Mouse (Mus musculus) bone marrow macrophage, adult 2 months (primary cell): ENCODE results near the gene Opn1mw. TPM values are rescaled to one million over a fixed set of nuclear protein-coding genes. Genes with fewer than 3 reads are reported as not detected.
"Not testable (repeated sequence)": the region's sequence is repeated elsewhere in the genome, so short reads cannot be mapped to it uniquely, and the experiment has no call there.

Experiments
- H3K27ac ChIP-seq: 2 replicates; pipeline ENCODE4 v1.5.1; 2012; ENCODE audit warnings: low read depth, low read length; ENCODE audit not compliant: insufficient read depth
- H3K4me1 ChIP-seq: 2 replicates; pipeline ENCODE4 v1.6.1; 2012; ENCODE audit warnings: low read length; ENCODE audit not compliant: control insufficient read depth, insufficient read depth
- H3K4me3 ChIP-seq: 2 replicates; pipeline ENCODE4 v1.5.1; 2012; ENCODE audit warnings: mild to moderate bottlenecking, low read length, moderate library complexity; ENCODE audit not compliant: insufficient read depth
- CTCF ChIP-seq: IDR thresholded peaks from 2 replicates; pipeline ENCODE4 v1.5.1; 2012; ENCODE audit warnings: low read depth, mild to moderate bottlenecking, low read length, moderate library complexity
- POLR2A ChIP-seq: IDR thresholded peaks from 2 replicates; pipeline ENCODE4 v1.6.1; 2012; ENCODE audit warnings: mild to moderate bottlenecking, low read depth, low read length, borderline replicate concordance
- polyA plus RNA-seq: library from polyadenylated mRNA; stranded (reverse); fragments of >200 nt; gene quantifications from 2 replicates; pipeline ENCODE4 v1.2.4, GENCODE M21; 2012; ENCODE audit not compliant: missing spikeins, insufficient read depth, insufficient read length

Opn1mw gene
- polyA plus RNA-seq, 1 experiment = not detected

GRCm38 (mm10) chrX:74115511-74115910 is 11.8 kb upstream of the Opn1mw start:
- Histone ChIP-seq H3K4me3 (peak overlapping the region; percentile 58), H3K27ac (peak overlapping the region; percentile 74), H3K4me1 (no peaks in the 10 kb centered on the region; the same call in 1 of the 2 replicates)
- TF ChIP-seq CTCF (peak; percentile 33; the same call in 1 of the 2 replicates), POLR2A (no peak)

- no peaks in the 10 kb centered on the region; the same call in 1 of the 2 replicates for H3K4me1 ChIP-seq
- H3K4me3 ChIP-seq = no peak overlapping the region
- no peak overlapping the region for H3K27ac ChIP-seq
- TF ChIP-seq CTCF (no peak), POLR2A (no peak)
These were observed 2.3 kb upstream of the Opn1mw start for GRCm38 (mm10) chrX:74124975-74125374.

- H3K4me1 ChIP-seq, H3K27ac ChIP-seq, H3K4me3 ChIP-seq: not testable (repeated sequence)
These were observed 8.0 kb downstream of the Opn1mw start, which contains the start of gene Mecp2 for GRCm38 (mm10) chrX:74135263-74135662. TSS of gene Mecp2 (minus strand) at chrX:74135363.

- TF ChIP-seq POLR2A (no peak), CTCF (no peak)
- Histone ChIP-seq H3K4me3 (no peak within 1 kb of the TSS), H3K27ac (no peak within 1 kb of the TSS), H3K4me1 (no peaks in the 10 kb centered on the region)
These were observed 40.5 kb downstream of the Opn1mw start, which contains the start of gene Tex28 for GRCm38 (mm10) chrX:74167738-74168137. TSS of gene Tex28 (minus strand) at chrX:74167838.

- Histone ChIP-seq H3K4me3 (no peak within 1 kb of the TSS), H3K4me1 (no peaks in the 10 kb centered on the region), H3K27ac (no peak within 1 kb of the TSS)
- no peak for TF ChIP-seq CTCF
- no peak for TF ChIP-seq POLR2A
These were observed 49.7 kb downstream of the Opn1mw start, which contains the start of gene Tktl1 for GRCm38 (mm10) chrX:74176959-74177358. TSS of gene Tktl1 (plus strand) at chrX:74177259.

Other genes starting within 250 kb of the Opn1mw start
- not detected in 2 replicates for gene Avpr2, start 235.4 kb upstream of the Opn1mw start, polyA plus RNA-seq
- 32.0 and 36.6 TPM in 2 replicates for gene L1cam, start 231.4 kb upstream of the Opn1mw start, polyA plus RNA-seq
- gene Arhgap4, start 205.6 kb upstream of the Opn1mw start, polyA plus RNA-seq = 102 and 106 TPM in 2 replicates
- gene Naa10, start 205.5 kb upstream of the Opn1mw start, polyA plus RNA-seq = 29.6 and 34.5 TPM in 2 replicates
- gene Renbp, start 196.6 kb upstream of the Opn1mw start, polyA plus RNA-seq = 162 and 175 TPM in 2 replicates
- 37.1 and 39.9 TPM in 2 replicates for gene Hcfc1, start 161.1 kb upstream of the Opn1mw start, polyA plus RNA-seq
- gene Irak1, start 103.5 kb upstream of the Opn1mw start, polyA plus RNA-seq = 66.7 and 69.6 TPM in 2 replicates
- 26.2 and 27.3 TPM in 2 replicates for gene Mecp2, start 7.9 kb downstream of the Opn1mw start, polyA plus RNA-seq
- gene Tex28, start 40.4 kb downstream of the Opn1mw start, polyA plus RNA-seq = not detected in 2 replicates
- not detected in 2 replicates for gene Tktl1, start 49.8 kb downstream of the Opn1mw start, polyA plus RNA-seq
- gene Flna, start 122.4 kb downstream of the Opn1mw start, polyA plus RNA-seq = 326 and 442 TPM in 2 replicates
- gene Emd, start 127.2 kb downstream of the Opn1mw start, polyA plus RNA-seq = 61.4 and 66.9 TPM in 2 replicates
- 136 and 172 TPM in 2 replicates for gene Rpl10, start 143.3 kb downstream of the Opn1mw start, polyA plus RNA-seq
- 74.6 and 79.4 TPM in 2 replicates for gene Taz, start 154.4 kb downstream of the Opn1mw start, polyA plus RNA-seq
- gene Dnase1l1, start 154.9 kb downstream of the Opn1mw start, polyA plus RNA-seq = 274 and 292 TPM in 2 replicates
- gene Atp6ap1, start 169.6 kb downstream of the Opn1mw start, polyA plus RNA-seq = 529 and 540 TPM in 2 replicates
- gene Gdi1, start 177.5 kb downstream of the Opn1mw start, polyA plus RNA-seq = 160 and 185 TPM in 2 replicates
- 76.2 and 87.8 TPM in 2 replicates for gene Fam50a, start 185.6 kb downstream of the Opn1mw start, polyA plus RNA-seq
- 2.5 and 3.8 TPM in 2 replicates for gene Plxna3, start 201.6 kb downstream of the Opn1mw start, polyA plus RNA-seq
- gene Lage3, start 226.2 kb downstream of the Opn1mw start, polyA plus RNA-seq = 45.1 and 50.3 TPM in 2 replicates
- 20.5 and 23.7 TPM in 2 replicates for gene Ubl4a, start 245.8 kb downstream of the Opn1mw start, polyA plus RNA-seq
- gene Slc10a3, start 245.9 kb downstream of the Opn1mw start, polyA plus RNA-seq = 13.5 and 15.2 TPM in 2 replicates